Comparison of ENCODE assay signal across 11 mouse cellular contexts in genomic region chr2:97568954-97569353, GRCm38 (mm10).
"Had no signal": no experiment of that assay in that cellular context is flagged by ENCODE, and none has a peak within 500 bp of the region (broad histone marks: within the 10 kb centered on the region; RNA-seq: fewer than 3 reads in every experiment).

No protein-coding gene starts in this region.

- DNase-seq: right cerebral cortex, adult 18-20 months; right cerebral cortex, postnatal 14 days; right cerebral cortex, postnatal 25 days; right cerebral cortex, postnatal 4 days; spleen, adult 18-20 months; thymus, adult 18-20 months; thymus, adult 2 months; thymus, postnatal 14 days; thymus, postnatal 25 days; thymus, postnatal 36 days; thymus, postnatal 4 days had no signal
